Mouse (Mus musculus) embryonic fibroblast, embryonic 13.5 days (primary cell): ENCODE measurements at regions not wholly inside any gene's neighbourhood (a gene's known extent, or its start where the extent isn't known, plus 50 kb on each side); places are given as distances from the start of the nearest gene placed in this dataset.

Experiments
- CTCF ChIP-seq: IDR thresholded peaks from 2 replicates; pipeline ENCODE4 v1.5.1; 2011; ENCODE audit warnings: mild to moderate bottlenecking, control low read depth, low read length, moderate library complexity, borderline replicate concordance; ENCODE audit not compliant: insufficient read depth
- POLR2A ChIP-seq: IDR thresholded peaks from 2 replicates; pipeline ENCODE4 v1.6.1; 2011; ENCODE audit warnings: low read depth, mild to moderate bottlenecking, control low read depth, low read length, moderate library complexity

DNA sequence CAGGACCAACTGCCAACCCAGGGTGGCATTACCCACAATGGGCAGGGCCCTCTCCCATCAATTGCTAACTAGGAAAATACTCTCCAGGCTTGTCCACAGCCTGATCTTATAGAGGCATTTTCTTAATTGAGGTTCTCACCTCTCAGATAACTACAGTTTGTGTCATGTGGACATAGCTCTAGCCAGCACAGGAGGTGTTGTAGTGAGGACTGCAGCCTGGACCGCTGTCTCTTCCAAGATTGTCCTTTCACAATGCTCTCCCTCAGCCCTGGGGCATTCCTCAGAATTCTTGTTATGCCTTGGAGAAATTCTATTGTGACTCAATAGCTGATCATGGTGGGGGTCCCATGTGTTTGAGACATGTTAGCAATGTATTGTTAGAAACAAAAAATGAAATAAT, 196.1 kb downstream of the Ktn1 start:
- no peak for TF ChIP-seq POLR2A
- TF ChIP-seq CTCF = no peak
